29 mouse cellular contexts compared by ENCODE assay signal in the genomic region with DNA sequence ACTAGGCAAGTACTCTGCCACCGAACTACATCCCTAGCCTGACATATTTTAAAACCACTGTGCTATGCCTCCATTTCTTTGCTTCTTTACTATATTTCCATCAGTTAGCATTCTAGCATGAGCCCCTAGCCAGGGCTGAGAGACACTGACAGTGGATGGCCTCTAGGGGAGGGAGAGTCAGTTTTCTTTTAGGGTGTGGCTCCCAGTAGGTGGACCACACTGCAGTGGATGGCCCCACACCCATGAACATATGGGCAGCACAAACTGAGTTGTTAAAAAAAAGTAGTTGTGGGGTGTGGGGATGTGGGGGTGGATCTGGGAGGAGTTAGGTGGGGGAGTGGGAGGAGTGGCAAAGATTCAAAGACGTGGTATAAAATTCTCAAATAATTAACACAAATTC. TPM values are rescaled to one million over a fixed set of nuclear protein-coding genes. Genes with fewer than 3 reads are reported as not detected.
"Had no signal": no experiment of that assay in that cellular context is flagged by ENCODE, and none has a peak within 500 bp of the region (broad histone marks: within the 10 kb centered on the region; RNA-seq: fewer than 3 reads in every experiment).

No protein-coding gene starts in this region.

- H3K4me1 ChIP-seq: heart, embryonic 10.5 days; heart, embryonic 12.5 days; hindbrain, embryonic 10.5 days; hindbrain, embryonic 12.5 days; limb, embryonic 15.5 days; liver, embryonic 12.5 days had no signal

- H3K9me3 ChIP-seq: heart, embryonic 10.5 days; heart, embryonic 12.5 days; hindbrain, embryonic 10.5 days; hindbrain, embryonic 12.5 days; limb, embryonic 13.5 days; limb, embryonic 15.5 days; liver, embryonic 12.5 days had no signal

- ATAC-seq: hindbrain, embryonic 16.5 days; inflammation-experienced regulatory T-cells, adult 6 months; liver, embryonic 12.5 days had no signal

- H3K9ac ChIP-seq: heart, embryonic 12.5 days; hindbrain, embryonic 12.5 days; hindbrain, embryonic 14.5 days; limb, embryonic 13.5 days; limb, embryonic 15.5 days; liver, embryonic 12.5 days had no signal

- H3K27me3 ChIP-seq: heart, embryonic 12.5 days; hindbrain, embryonic 12.5 days; limb, embryonic 15.5 days; liver, embryonic 12.5 days had no signal

- H3K4me3 ChIP-seq: gastrocnemius, adult 2 months; heart, embryonic 10.5 days; heart, embryonic 12.5 days; hindbrain, embryonic 10.5 days; hindbrain, embryonic 12.5 days; limb, embryonic 13.5 days; limb, embryonic 15.5 days; liver, embryonic 12.5 days had no signal

- H3K36me3 ChIP-seq: heart, embryonic 10.5 days; heart, embryonic 12.5 days; hindbrain, embryonic 10.5 days; hindbrain, embryonic 12.5 days; limb, embryonic 13.5 days; limb, embryonic 15.5 days; liver, embryonic 12.5 days had no signal

- H3K4me2 ChIP-seq: heart, embryonic 12.5 days; hindbrain, embryonic 12.5 days; hindbrain, embryonic 14.5 days; limb, embryonic 13.5 days; limb, embryonic 15.5 days; liver, embryonic 12.5 days had no signal

- H3K27ac ChIP-seq: gastrocnemius, adult 2 months; heart, embryonic 10.5 days; hindbrain, embryonic 10.5 days; hindbrain, embryonic 12.5 days; hindbrain, embryonic 14.5 days; limb, embryonic 13.5 days; limb, embryonic 15.5 days; liver, embryonic 12.5 days had no signal

- DNase-seq: gastrocnemius, adult 2 months; gastrocnemius, postnatal 10 days; gastrocnemius, postnatal 25 days; heart, adult 18-20 months; heart, postnatal 10 days; heart, postnatal 4 days; kidney, adult 11 months; kidney, adult 8-10 months; kidney, postnatal 10 days; kidney, postnatal 36 days; layer of hippocampus, adult 9-11 months; layer of hippocampus, postnatal 36 days; left cerebral cortex, postnatal 4 days had no signal

RNA-seq across cellular contexts. Expression of gene Fermt1, which starts 27.6 kb away (rescaled TPM):
- total RNA-seq: gastrocnemius, adult 2 months; gastrocnemius, postnatal 10 days; gastrocnemius, postnatal 25 days; gastrocnemius, postnatal 4 days; granulocyte monocyte progenitor cell, adult 5-6 weeks; heart, adult 18-20 months; heart, adult 8-10 months; heart, postnatal 10 days; heart, postnatal 25 days; heart, postnatal 4 days; left cerebral cortex, postnatal 4 days had no signal
- polyA plus RNA-seq: frontal cortex, adult 2 months; heart, embryonic 12.5 days; heart, embryonic 14.5 days; hindbrain, embryonic 14.5 days had no signal
